Mouse (Mus musculus) right cerebral cortex, postnatal 36 days (tissue): Measurements from ENCODE around the gene Krt222.

Experiments
- DNase-seq, 2 experiments: peaks; one replicate each; pipeline ENCODE4 v3.0.0; 2022; ENCODE audit warnings: low spot score in 2 of 2, mixed read lengths in 1 of 2

Gene Krt222

DNA sequence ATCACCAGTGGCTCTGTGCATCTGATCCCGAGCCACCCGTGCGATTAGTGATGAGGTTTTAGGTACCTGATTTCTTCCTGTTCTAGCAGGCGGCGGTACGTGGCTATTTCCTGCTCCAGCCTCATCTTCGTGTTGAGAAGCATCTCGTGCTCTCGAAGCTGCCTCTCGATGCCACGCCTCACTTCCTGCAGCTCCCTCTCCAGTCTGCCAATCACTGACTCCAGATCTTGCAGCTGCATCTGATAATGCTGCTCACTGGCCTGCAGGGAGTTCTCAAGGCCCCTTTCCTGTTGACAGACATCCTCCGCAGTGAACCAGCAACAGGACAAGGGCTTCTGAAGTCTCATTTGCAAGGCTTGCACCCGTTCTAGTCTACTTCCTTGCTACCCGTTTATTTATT is 5.4 kb downstream of the Krt222 start:
- no peak for DNase-seq

DNA sequence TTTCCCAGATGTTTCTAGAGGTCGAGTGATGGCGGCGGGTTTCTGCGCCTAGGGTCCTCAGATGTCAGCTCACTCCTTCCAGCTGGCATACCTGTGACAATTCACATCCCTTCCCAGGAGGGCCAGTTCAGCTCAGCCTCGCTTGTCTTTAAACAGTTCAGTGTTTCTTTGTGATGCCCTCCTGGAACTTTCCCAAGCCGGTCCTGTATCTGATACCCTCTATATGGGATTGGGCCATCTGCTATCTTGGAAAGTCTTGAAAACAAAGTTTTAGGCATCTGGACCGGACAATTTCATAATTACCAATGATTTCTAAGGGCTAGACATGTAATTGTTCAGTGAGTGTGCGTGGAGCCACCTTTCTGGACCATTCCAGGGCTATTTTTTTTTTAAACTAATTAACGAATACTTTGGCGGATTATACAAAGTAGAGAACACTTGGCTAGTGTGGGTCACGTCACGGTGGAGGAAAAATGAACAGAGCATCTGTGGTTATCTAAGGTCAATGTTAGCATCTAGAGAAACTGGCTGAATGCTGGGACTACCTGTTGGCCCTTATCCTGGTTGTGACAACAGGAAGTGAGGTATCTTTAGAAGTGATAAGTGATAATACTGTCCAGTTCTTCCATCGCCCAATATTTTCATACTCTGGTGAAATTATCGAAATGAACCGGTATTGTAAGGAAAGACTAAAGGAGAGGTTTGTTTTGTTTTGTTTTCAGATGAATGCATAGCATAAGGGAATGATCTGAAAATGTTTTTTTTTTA is 12.7 kb downstream of the Krt222 start:
- DNase-seq: no peak

DNA sequence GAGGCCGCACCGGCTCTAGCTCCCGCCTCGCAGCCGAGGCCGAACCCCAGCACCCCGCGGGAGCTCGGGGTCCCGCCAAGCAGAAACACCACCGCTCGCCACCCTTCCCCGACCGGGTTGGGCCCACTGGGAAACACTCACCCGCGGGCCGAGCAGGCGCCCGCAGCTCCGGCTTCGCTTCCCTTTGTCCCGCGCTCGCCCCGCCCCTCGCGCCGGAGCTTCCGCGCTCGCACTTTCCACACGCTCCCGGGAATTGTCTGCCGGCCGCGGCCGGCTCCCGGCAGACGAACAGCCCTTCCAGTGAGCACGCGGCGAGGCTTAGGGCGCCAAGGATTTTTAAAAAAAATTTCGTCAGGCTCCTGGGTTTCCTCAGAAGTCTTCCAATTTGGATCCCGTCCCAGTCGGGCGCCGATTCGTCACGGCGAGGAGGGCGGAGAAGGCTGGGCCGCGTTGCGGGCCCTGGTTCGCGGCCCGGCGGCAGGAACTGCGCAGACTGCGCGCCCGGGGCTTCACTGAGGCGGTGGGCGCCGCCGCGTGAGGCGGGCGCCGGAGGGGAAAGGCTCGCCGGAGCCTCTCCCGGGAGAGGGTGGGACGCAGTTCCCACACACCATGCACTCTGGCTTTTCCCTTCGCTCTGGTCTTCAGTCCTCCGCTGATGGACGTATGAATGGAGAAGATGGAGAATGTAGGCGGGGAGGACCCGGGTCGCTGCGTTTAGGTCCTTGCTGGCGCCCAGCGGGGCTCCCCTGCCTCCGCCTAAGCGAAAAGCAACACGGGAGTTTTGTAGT is 13.4 kb downstream of the Krt222 start, which contains the start of gene Smarce1:
Gene Smarce1 (minus strand): TSS at position 757 of the 788 bp plus-strand sequence.
- peak; percentile 43 to 64 for DNase-seq

DNA sequence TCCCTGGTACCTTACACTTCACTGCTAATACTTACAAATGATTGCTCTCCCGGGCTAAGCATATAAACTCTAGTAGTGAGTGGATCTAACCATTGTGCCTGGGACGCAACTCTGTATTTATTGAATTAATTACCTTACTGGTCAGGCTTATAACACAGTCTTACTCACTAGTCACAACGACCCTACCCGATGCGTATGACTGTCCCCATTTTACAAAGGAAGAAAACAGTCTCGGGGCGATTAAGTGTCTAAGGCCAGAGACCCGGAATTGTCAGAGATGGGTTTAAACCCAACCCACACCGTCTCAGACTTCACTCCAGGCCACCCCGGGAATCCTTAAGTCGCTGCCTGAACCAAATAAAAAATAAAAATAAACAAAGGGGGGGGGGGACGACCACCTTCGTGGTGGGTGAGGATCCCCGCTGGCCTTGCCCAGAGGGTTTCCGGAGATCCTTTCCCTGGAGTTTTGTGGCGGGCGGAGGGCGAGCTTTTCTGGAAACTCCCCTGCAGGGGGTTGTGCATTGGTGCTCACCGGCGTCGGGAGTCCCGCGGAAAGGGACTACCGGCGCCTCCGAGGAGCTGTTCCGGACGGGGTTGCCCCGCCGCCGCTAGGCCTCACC is 14.1 kb downstream of the Krt222 start:
- no peak for DNase-seq

DNA sequence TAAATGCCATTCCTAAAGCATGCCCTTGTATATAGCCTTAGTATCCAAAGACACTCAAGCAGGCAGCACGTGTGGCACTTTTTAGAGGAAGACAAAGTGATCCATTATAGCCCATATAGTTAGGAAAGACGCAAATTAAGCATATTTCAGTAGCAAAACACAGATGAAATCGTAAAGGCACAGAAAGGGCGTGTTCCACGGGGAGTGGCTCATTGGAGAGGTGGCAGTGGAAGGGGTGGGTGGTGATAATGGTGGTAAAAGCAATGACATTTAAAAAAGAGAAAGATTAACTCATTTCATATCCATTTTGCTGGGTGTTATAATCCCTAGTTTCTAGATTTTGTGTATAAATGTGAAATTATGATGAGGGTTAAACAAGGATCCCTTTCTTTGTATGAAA is 17.6 kb downstream of the Krt222 start:
- no peak for DNase-seq

DNA sequence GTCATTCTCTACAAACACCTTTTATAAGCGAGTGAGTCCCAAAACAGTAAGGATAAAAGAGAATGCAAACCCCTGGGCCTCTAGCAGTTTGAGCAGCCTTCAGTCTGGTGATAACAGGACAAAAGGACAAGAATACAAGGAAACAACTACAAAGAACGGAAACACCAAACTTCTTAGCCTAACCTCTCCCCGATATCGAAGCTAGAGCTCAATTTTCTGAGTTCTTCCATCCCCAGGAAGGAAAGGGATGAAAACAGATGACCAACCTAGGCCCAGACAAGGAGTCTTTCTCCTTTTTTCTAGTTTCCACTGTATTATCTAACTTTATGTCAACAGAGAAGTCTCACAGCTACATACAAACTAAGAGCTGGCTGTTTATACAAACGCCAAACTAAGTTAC is 20.6 kb downstream of the Krt222 start:
- no peak for DNase-seq

DNA sequence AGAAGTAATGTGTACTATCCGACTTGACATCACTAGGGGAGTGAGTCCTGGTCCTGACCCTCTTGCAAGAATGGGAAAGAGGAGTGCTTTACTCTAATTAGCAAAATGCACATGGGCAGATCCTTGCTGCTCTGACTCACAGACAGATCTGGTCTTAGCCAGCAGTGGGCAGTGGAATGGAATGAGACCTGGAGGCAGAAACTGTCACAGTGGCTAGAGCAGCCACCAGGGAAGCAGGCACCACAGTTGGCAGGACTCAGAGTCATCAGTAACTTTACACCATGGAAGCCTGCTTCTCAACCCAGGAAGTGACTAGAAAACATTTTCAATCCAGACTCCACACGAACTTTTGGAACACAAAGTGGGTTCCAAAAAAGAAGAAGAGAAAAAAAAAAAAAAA is 22.1 kb downstream of the Krt222 start:
- DNase-seq: no peak

DNA sequence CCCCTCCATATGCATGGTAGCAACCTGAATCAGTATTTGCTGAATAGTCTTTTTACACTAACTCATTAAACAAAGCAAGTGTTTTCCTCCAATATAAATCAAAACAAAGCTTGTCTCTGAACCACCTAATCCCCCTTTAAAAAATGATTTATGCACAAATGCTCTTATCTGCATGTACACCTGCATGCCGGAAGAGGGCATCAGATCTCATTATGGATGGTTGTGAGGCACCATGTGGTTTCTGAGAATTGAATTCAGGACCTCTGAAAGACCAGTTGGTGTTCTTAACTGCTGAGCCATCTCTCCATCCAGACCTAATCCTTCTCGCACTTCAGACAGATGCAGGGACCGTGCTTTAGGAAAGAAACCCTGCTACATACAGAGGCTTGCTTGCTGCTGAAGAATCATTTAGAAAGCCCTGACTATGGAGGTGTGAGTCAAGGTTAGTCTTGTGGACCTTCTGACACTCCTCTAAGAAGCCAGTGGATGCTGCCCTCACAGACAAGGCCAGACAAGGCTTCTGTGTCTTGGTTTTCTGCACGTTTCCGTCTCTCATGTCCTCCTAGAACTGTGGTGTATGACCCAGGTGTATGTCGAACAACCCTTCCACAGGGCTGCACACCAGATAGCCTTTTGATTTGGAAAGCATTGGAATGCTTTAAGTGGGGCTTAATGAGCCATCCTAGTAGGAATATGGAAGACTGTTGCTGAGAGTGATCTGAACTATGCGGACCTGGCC is 26.5 kb downstream of the Krt222 start:
- DNase-seq: no peak

DNA sequence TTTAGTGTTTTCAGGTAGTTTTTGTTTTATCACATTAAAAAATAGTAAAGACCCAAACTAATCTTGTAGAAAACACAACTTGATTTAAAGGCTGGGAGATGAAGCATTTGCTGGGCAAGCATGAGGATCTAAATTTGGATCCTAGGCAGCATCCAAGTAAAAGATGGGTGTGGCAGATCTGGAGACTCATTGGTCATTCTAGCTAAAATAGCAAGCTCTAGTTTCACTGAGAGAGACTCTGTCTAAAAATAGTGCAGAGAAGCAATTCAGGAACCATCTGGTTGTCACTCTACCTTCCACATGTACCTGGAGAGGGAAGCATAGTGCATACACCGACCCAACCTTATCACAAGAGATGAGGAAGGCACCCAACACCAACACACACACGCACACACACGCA is 27.7 kb downstream of the Krt222 start:
- DNase-seq: peak in 1 of 2 experiments; percentile 17

DNA sequence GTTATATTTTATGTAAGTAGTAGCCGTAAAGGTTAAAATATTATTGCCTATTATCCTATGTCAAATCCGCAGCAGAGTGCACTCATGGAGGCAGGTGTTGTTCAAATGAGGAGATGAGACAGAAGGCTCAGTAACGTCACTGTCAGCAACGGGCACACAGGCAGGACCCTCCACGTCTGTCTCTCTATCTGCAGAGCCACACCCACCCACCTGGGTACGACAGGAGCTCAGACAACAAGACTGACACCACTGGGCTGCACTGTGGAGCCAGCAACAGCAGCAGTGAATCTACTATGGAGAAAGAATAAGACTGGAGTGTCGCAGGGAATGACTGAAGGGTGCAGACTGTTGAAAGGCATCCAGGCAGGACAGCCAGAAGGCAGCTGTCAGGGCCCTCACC is 31.2 kb downstream of the Krt222 start:
- no peak for DNase-seq

DNA sequence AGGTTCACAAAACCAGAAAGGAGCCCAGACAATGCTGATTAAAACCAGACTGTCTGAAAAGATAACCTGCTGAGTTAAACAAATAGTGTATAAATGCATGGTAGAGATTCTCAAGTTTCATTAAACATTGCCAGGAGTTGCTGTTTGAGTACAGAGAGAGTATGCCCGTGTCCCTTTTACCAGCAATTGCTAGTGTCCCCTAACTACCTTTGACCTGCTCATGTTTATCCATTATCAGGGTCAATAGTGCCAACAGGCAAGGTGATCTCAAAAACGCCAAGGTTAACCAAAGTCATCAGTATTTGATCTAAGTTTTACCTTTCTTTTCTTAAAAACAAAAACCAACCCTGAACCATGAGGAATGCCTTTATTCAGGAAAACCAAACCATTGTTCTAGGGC is 31.9 kb downstream of the Krt222 start:
- no peak for DNase-seq

DNA sequence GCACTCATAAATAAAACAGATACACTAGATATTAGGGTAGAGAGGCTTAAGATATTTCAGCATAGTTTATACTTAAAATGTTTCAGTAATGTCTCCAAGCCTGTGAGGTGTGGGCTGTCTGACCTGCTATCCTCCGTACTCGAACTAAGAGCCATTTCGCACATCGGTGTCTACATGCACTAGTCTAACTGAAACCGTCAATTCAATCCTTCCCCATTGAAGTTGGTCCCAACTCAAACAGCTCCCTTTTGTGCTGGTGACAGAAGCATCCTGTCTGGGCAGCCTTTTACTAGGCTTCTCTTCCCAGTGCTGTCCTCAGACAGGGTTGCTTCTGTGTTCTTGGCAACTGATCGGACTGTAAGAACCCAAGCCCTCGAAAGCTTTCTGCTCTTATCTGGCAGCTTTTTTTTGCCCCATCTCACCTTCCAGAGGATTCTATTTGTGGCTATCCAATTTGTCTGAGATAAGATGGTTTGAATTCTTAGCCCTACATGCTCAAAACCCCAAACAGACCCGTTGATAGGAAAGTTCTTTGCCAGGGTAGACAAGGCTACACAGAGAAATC is 35.7 kb downstream of the Krt222 start:
- no peak for DNase-seq

DNA sequence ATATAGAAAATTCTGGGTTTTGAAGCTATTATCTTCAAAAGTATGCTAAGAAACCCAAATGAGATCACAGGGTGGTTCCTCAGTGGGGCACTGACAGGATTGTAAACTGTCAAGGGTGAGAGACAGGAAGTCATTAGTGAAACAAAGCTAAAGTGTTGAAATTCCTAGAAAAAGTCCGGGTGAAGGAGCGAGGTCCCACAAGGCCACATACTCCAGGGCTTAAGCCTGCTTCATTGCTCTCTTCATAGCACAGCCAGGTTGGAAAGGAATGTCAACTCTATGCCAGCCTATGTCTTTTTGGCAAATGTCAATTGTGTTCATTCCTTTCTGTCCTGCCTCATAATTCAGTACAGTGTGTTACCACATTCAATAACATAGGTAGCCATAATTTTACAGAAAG is 36.4 kb downstream of the Krt222 start:
- no peak for DNase-seq

DNA sequence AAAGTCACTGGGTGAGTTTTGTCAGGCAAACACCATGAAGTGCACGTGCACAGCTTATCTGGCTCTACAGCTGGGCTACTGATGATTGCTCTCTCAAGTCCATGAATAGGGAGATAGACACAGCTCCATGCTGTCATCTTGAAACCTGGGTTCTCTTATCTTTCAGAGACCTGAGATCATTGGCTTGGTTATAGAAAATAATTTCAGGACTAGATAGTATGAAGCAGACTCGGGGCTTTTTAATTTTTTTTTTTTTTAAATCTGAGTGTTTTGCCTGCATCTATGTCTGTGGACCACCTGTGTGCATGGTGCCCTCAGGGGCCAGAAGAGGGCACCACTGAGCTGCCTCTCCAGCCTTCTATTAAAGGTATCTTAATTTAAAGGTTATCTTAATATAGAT is 36.9 kb downstream of the Krt222 start:
- no peak for DNase-seq

DNA sequence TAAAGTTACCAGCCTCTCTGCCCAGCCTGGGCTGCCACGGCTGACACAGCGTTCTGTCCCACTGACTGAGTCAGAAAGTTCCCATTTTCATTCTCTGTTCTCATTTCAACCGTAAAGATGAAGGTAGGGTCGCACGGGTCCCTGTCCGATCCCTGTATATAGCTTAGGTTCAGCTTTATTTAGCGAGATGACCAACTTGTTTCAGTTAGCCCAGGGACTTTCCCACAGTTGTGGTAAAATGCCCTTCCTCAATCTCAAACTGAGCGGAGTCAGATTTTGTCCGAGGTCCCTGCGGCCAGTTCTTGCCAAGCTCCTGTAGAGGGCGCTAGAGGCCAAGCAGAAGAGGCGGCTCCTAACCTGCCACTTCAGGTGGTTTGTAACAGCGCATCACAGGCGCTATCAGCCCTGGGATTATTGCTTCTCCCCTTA is 54.7 kb downstream of the Krt222 start:
- no peak for DNase-seq

DNA sequence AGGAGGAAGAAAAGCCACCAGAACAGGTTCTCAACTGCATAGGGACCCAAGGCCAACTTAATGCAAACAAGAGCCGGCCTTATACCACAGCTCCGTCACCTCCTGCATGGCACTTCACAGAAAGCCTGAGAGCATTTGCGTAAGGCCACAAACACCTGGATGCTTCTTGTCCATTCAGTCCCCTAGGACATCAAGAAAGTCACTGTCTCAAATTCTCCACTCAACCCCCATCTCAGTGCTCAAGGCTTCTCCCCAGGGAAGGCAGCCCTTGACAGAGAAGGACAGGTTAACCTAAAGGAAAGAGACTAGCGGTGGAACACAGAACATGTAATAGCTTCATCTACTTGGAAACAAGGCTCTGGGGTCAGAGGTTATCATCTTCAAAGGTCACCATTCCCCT is 56.5 kb downstream of the Krt222 start:
- DNase-seq: no peak

DNA sequence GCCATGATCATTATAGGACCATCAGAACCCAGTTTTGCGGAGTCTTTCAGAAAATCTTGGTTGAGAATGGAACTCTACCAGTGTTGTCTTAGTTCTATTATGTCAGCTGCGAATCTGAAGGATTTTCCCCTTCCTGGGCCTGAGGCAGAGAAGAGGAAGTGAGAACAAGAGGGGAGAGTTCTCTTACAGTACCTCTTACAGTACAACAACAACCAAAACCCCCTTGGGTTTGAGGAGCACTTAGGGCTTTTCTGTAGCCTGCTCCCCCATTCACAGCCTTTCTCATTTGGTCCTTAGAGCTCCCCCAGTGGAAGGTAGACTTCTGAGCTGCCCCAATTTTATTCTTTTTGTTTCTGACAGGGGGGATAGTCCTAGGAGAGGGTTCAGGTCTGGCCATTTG is 57.0 kb downstream of the Krt222 start:
- DNase-seq: no peak
